Mouse (Mus musculus) thymus, adult 2 months (tissue): ENCODE measurements around the gene Tmem8b. TPM values are rescaled to one million over a fixed set of nuclear protein-coding genes. Genes with fewer than 3 reads are reported as not detected.

Experiments used
- DNase-seq: peaks from one replicate; pipeline ENCODE4 v3.0.0; 2021
- H3K27ac ChIP-seq: fragments of 200-500 bp; 2 replicates; pipeline ENCODE4 v1.5.1; 2012; ENCODE audit warnings: low read length, control low read depth; ENCODE audit not compliant: control insufficient read depth, insufficient read depth
- H3K27me3 ChIP-seq: fragments of 200-500 bp; 2 replicates; pipeline ENCODE4 v1.6.1; 2012; ENCODE audit warnings: mild to moderate bottlenecking, low read length, moderate library complexity, mixed read lengths; ENCODE audit not compliant: control insufficient read depth, insufficient read depth
- H3K36me3 ChIP-seq: fragments of 200-500 bp; 2 replicates; pipeline ENCODE4 v1.6.1; 2012; ENCODE audit warnings: mild to moderate bottlenecking, low read length, moderate library complexity; ENCODE audit not compliant: control insufficient read depth, insufficient read depth
- H3K4me1 ChIP-seq: fragments of 200-500 bp; replicated peaks from 2 replicates; pipeline ENCODE4 v1.6.1; 2012; ENCODE audit warnings: low read length; ENCODE audit not compliant: control insufficient read depth, insufficient read depth
- H3K4me3 ChIP-seq: fragments of 200-500 bp; 2 replicates; pipeline ENCODE4 v1.5.1; 2012; ENCODE audit warnings: mild to moderate bottlenecking, low read length, control low read depth, moderate library complexity; ENCODE audit not compliant: control insufficient read depth, insufficient read depth
- CTCF ChIP-seq: fragments of 200-500 bp; IDR thresholded peaks from 2 replicates; pipeline ENCODE4 v1.5.1; 2012; ENCODE audit warnings: mild to moderate bottlenecking, control low read depth, low read length, moderate library complexity, borderline replicate concordance; ENCODE audit not compliant: control insufficient read depth, poor library complexity, insufficient read depth; ENCODE audit errors: extremely low read depth
- POLR2A ChIP-seq: fragments of 200-500 bp; IDR thresholded peaks from 2 replicates; pipeline ENCODE4 v1.6.1; 2012; ENCODE audit warnings: mild to moderate bottlenecking, low read length, control low read depth, moderate library complexity; ENCODE audit not compliant: control insufficient read depth, poor library complexity, insufficient read depth; ENCODE audit errors: extremely low read depth
- WGBS: fragments of 180-500 bp; shearing (Covaris S2); methylation state at CpG from one replicate; pipeline ENCODE4 v1.1.7; 2018; 5-methylcytosine and 5-hydroxymethylcytosine counted together
- polyA plus RNA-seq: library from polyadenylated mRNA; depleted of rRNA; stranded (reverse); fragments of >200 nt; gene quantifications from 2 replicates; pipeline ENCODE4 v1.2.3, GENCODE M21; 2012

Tmem8b gene
- polyA plus RNA-seq, 1 experiment = 10.0 TPM

GRCm38 (mm10) chr4:43631956-43632920 is 36.5 kb upstream of the Tmem8b start:
- WGBS = 85% methylated on average over 42 of the region's 42 CpGs
- Histone ChIP-seq H3K27ac (no peak overlapping the region), H3K4me3 (no peak overlapping the region), H3K36me3 (no peaks in the 10 kb centered on the region), H3K27me3 (peaks cover 7% of the 10 kb centered on the region), H3K4me1 (peaks cover 5% of the 10 kb centered on the region)
- TF ChIP-seq POLR2A (no peak), CTCF (no peak)
- DNase-seq = no peak

GRCm38 (mm10) chr4:43633296-43633695 is 35.5 kb upstream of the Tmem8b start:
- TF ChIP-seq POLR2A (no peak), CTCF (no peak)
- no peak for DNase-seq

GRCm38 (mm10) chr4:43633736-43634135 is 35.0 kb upstream of the Tmem8b start:
- H3K27ac ChIP-seq = no peak overlapping the region
- WGBS = 94% methylated on average over 2 of the region's 2 CpGs
- peaks cover 5% of the 10 kb centered on the region for H3K4me1 ChIP-seq
- no peaks in the 10 kb centered on the region for H3K36me3 ChIP-seq
- no peak for TF ChIP-seq CTCF
- no peak for TF ChIP-seq POLR2A
- no peak for DNase-seq
- peaks cover 7% of the 10 kb centered on the region for H3K27me3 ChIP-seq
- no peak overlapping the region for H3K4me3 ChIP-seq

More at GRCm38 (mm10) chr4:43633296-43633695, 35.5 kb upstream of the Tmem8b start:
- peaks cover 5% of the 10 kb centered on the region for H3K4me1 ChIP-seq
- no peak overlapping the region for H3K27ac ChIP-seq
- H3K4me3 ChIP-seq = no peak overlapping the region
- 89% methylated on average over 8 of the region's 8 CpGs for WGBS
- H3K36me3 ChIP-seq = no peaks in the 10 kb centered on the region
- H3K27me3 ChIP-seq = peaks cover 7% of the 10 kb centered on the region

GRCm38 (mm10) chr4:43634621-43635374 is 34.0 kb upstream of the Tmem8b start:
- TF ChIP-seq POLR2A = no peak
- no peak for TF ChIP-seq CTCF
- no peaks in the 10 kb centered on the region for H3K36me3 ChIP-seq
- WGBS = 97% methylated on average over 7 of the region's 7 CpGs
- H3K4me1 ChIP-seq = peaks cover 5% of the 10 kb centered on the region
- no peak for DNase-seq
- H3K27ac ChIP-seq = no peak overlapping the region
- peaks cover 7% of the 10 kb centered on the region for H3K27me3 ChIP-seq
- H3K4me3 ChIP-seq = no peak overlapping the region

GRCm38 (mm10) chr4:43636751-43637150 is 32.0 kb upstream of the Tmem8b start:
- H3K36me3 ChIP-seq = no peaks in the 10 kb centered on the region
- DNase-seq = no peak
- TF ChIP-seq CTCF = no peak
- TF ChIP-seq POLR2A = no peak
- 86% methylated on average over 6 of the region's 6 CpGs for WGBS
- H3K27ac ChIP-seq = no peak overlapping the region
- H3K27me3 ChIP-seq = peaks cover 2% of the 10 kb centered on the region
- H3K4me3 ChIP-seq = no peak overlapping the region
- no peaks in the 10 kb centered on the region for H3K4me1 ChIP-seq

- no peak overlapping the region for H3K27ac ChIP-seq
- H3K27me3 ChIP-seq = no peaks in the 10 kb centered on the region
- TF ChIP-seq POLR2A (no peak), CTCF (no peak)
- 87% methylated on average over 9 of the region's 9 CpGs for WGBS
- H3K4me3 ChIP-seq = no peak overlapping the region
- DNase-seq = no peak
- no peaks in the 10 kb centered on the region for H3K4me1 ChIP-seq
- no peaks in the 10 kb centered on the region for H3K36me3 ChIP-seq
Observed at GRCm38 (mm10) chr4:43640076-43640475, 28.7 kb upstream of the Tmem8b start.
